Mouse (Mus musculus): Measurements from ENCODE around the gene Cacna1s. TPM values are rescaled to one million over a fixed set of nuclear protein-coding genes. Genes with fewer than 3 reads are reported as not detected.

Gene Cacna1s
- polyA plus RNA-seq, 1 experiment from 2014 or later, result 0.08 TPM

DNA sequence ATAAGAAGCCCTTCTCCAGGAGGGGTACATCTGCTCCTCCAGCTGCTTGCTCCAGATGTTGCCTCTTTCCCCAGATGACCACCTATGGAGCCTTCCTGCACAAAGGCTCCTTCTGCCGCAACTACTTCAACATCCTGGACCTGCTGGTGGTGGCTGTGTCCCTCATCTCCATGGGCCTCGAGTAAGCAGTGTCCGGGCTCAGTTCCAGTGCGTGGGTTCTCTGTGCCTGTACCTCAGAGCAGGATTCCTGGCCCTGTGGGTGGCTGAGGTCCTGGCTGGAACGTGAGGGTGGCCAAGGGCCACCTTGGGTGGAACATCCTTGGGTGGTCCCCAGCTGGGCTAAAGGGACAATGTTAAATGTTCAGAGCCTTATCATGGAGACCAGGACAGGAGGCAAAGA lies 42.3 kb downstream of the Cacna1s start:
- no peak overlapping the region for H3K9ac ChIP-seq
- no peaks in the 10 kb centered on the region for H3K9me3 ChIP-seq (replicated peaks)
- peaks cover 32% of the 10 kb centered on the region for H3K27me3 ChIP-seq (replicated peaks)
- H3K4me3 ChIP-seq, result no peak overlapping the region
- WGBS (ENCODE audit: insufficient replicate concordance), result 59% methylated on average over 5 of the region's 5 CpGs
- H3K4me1 ChIP-seq, result peaks cover 12% of the 10 kb centered on the region; the same call in 1 of the 2 replicates
- peak; percentile 18; the same call in 1 of the 2 replicates for ATAC-seq
- H3K36me3 ChIP-seq, result no peaks in the 10 kb centered on the region
- no peak overlapping the region for H3K4me2 ChIP-seq
- H3K27ac ChIP-seq, result no peak overlapping the region

DNA sequence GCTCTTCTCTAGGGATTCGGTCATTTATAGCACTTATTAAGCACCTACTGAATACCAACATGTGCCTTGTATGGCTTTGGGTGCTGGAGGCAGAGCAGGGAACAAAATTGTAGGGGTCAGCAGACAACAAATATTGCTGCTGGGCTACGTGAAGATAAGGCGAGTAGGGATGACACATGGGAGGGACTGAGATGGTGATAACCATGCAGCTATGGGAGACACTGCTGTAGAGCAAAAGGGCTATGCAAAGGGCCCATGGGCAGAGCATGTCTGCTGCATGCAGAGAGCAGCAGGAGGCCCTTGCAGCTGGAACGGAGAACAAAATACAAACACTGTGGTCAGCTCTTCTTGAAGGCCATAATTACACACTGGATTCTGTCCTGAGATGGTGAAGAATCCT lies 49.5 kb downstream of the Cacna1s start:
- no peaks in the 10 kb centered on the region for H3K36me3 ChIP-seq
- no peak overlapping the region for H3K4me3 ChIP-seq
- 0 out of 2 replicates have a peak, but pooled peaks cover 3% of the 10 kb centered on the region for H3K27me3 ChIP-seq (replicated peaks)
- H3K9ac ChIP-seq, result 0 out of 2 replicates have a peak overlapping the region, but pooled peaks have one; percentile 10
- WGBS (ENCODE audit: insufficient replicate concordance), result 26% methylated on average over 4 of the region's 4 CpGs
- peaks cover 44% of the 10 kb centered on the region for H3K4me1 ChIP-seq
- H3K27ac ChIP-seq, result peak overlapping the region; percentile 76
- H3K9me3 ChIP-seq (replicated peaks), result no peaks in the 10 kb centered on the region
- peak; percentile 77 for ATAC-seq
- H3K4me2 ChIP-seq, result peak overlapping the region; percentile 37

- Histone ChIP-seq H3K4me3 (no peak overlapping the region), H3K9ac (peak overlapping the region; percentile 10), H3K36me3 (no peaks in the 10 kb centered on the region), H3K4me1 (peaks cover 44% of the 10 kb centered on the region), H3K27me3 (replicated peaks) (0 out of 2 replicates have a peak, but pooled peaks cover 3% of the 10 kb centered on the region), H3K4me2 (peak overlapping the region; percentile 37), H3K27ac (peak overlapping the region; percentile 76), H3K9me3 (replicated peaks) (no peaks in the 10 kb centered on the region)
- WGBS (ENCODE audit: insufficient replicate concordance), result 37% methylated on average over 3 of the region's 3 CpGs
- ATAC-seq, result peak; percentile 44
Observed at GRCm38 (mm10) chr1:136102551-136102950, 50.0 kb downstream of the Cacna1s start.

GRCm38 (mm10) chr1:136102981-136103380 lies 50.4 kb downstream of the Cacna1s start:
- H3K9me3 ChIP-seq (replicated peaks), result no peaks in the 10 kb centered on the region
- H3K4me3 ChIP-seq, result no peak overlapping the region
- peak; percentile 84 for ATAC-seq
- peak overlapping the region; percentile 37 for H3K4me2 ChIP-seq
- H3K36me3 ChIP-seq, result no peaks in the 10 kb centered on the region
- 3% methylated on average over 2 of the region's 2 CpGs for WGBS (ENCODE audit: insufficient replicate concordance)
- peaks cover 44% of the 10 kb centered on the region for H3K4me1 ChIP-seq
- H3K27me3 ChIP-seq (replicated peaks), result 0 out of 2 replicates have a peak, but pooled peaks cover 3% of the 10 kb centered on the region
- peak overlapping the region; percentile 76 for H3K27ac ChIP-seq
- peak overlapping the region; percentile 10 for H3K9ac ChIP-seq

GRCm38 (mm10) chr1:136103696-136104095 lies 51.1 kb downstream of the Cacna1s start:
- Histone ChIP-seq H3K4me1 (peaks cover 44% of the 10 kb centered on the region), H3K9ac (no peak overlapping the region), H3K36me3 (no peaks in the 10 kb centered on the region), H3K9me3 (replicated peaks) (no peaks in the 10 kb centered on the region), H3K27ac (peak overlapping the region; percentile 76), H3K4me3 (no peak overlapping the region), H3K27me3 (replicated peaks) (0 out of 2 replicates have a peak, but pooled peaks cover 9% of the 10 kb centered on the region), H3K4me2 (no peak overlapping the region)
- ATAC-seq, result no peak
- 55% methylated on average over 7 of the region's 7 CpGs for WGBS (ENCODE audit: insufficient replicate concordance)

GRCm38 (mm10) chr1:136104741-136105140 lies 52.2 kb downstream of the Cacna1s start:
- H3K9me3 ChIP-seq (replicated peaks), result no peaks in the 10 kb centered on the region
- H3K27ac ChIP-seq, result no peak overlapping the region
- peaks cover 44% of the 10 kb centered on the region for H3K4me1 ChIP-seq
- H3K9ac ChIP-seq, result no peak overlapping the region
- 0 out of 2 replicates have a peak, but pooled peaks cover 9% of the 10 kb centered on the region for H3K27me3 ChIP-seq (replicated peaks)
- H3K4me2 ChIP-seq, result no peak overlapping the region
- no peak overlapping the region for H3K4me3 ChIP-seq
- 44% methylated on average over 4 of the region's 4 CpGs for WGBS (ENCODE audit: insufficient replicate concordance)
- ATAC-seq, result no peak
- H3K36me3 ChIP-seq, result no peaks in the 10 kb centered on the region

DNA sequence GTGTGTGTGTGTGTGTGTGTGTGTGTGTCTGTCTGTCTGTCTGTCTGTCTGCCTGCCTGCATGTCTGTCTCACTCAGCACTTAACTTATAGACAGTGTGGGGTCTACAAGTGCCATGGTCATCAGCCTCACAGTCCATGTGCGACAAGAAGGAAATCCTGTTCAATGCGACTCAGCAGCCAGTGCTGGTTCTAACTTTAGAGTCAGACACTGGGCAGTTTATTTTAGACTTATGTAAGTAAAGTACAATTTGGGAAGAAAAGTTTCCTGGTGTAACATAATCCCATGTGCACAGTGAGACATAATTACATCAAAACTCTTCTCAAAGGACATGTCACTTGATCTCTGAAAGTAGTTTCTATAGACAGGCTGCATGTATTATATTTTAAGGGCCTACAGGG lies 56.9 kb downstream of the Cacna1s start:
- peaks cover 12% of the 10 kb centered on the region for H3K4me1 ChIP-seq
- ATAC-seq, result no peak
- no peaks in the 10 kb centered on the region for H3K36me3 ChIP-seq
- no peak overlapping the region for H3K27ac ChIP-seq
- H3K4me3 ChIP-seq, result no peak overlapping the region
- H3K4me2 ChIP-seq, result no peak overlapping the region
- WGBS (ENCODE audit: insufficient replicate concordance), result 58% methylated on average over 2 of the region's 2 CpGs
- no peaks in the 10 kb centered on the region for H3K9me3 ChIP-seq (replicated peaks)
- no peak overlapping the region for H3K9ac ChIP-seq
- peaks cover 21% of the 10 kb centered on the region for H3K27me3 ChIP-seq (replicated peaks)

GRCm38 (mm10) chr1:136116183-136116582 lies 63.6 kb downstream of the Cacna1s start:
- 12% methylated on average over 3 of the region's 3 CpGs for WGBS (ENCODE audit: insufficient replicate concordance)
- ATAC-seq, result no peak
- Histone ChIP-seq H3K27me3 (replicated peaks) (peaks cover 12% of the 10 kb centered on the region; the same call in 1 of the 2 replicates), H3K4me3 (no peak overlapping the region), H3K4me2 (no peak overlapping the region), H3K36me3 (no peaks in the 10 kb centered on the region), H3K9me3 (replicated peaks) (no peaks in the 10 kb centered on the region), H3K27ac (no peak overlapping the region), H3K4me1 (peaks cover 17% of the 10 kb centered on the region), H3K9ac (no peak overlapping the region)

DNA sequence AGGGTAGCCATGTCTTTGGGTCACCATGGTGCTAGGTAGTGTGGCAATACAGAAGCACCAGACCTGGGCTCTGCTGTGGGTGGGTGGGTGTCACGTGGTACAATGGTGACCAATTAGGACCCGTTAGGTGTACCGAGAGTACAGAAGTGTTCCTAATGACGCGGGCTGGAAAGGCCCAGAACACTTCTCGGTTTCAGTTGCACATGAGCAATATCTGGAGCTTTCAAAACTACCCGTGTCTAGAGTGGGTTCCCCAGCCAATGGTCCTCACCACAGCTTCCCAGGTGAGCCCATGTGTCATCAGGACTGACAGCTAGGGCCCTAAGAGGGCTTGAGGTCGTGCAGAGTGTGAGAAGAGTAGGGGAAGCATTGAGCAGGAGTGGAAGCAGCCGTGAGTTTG lies 64.5 kb downstream of the Cacna1s start:
- peaks cover 17% of the 10 kb centered on the region for H3K4me1 ChIP-seq
- H3K4me3 ChIP-seq, result no peak overlapping the region
- no peak overlapping the region for H3K4me2 ChIP-seq
- H3K36me3 ChIP-seq, result no peaks in the 10 kb centered on the region
- H3K27ac ChIP-seq, result no peak overlapping the region
- 68% methylated on average over 9 of the region's 9 CpGs for WGBS (ENCODE audit: insufficient replicate concordance)
- H3K9ac ChIP-seq, result no peak overlapping the region
- H3K9me3 ChIP-seq (replicated peaks), result no peaks in the 10 kb centered on the region
- H3K27me3 ChIP-seq (replicated peaks), result peaks cover 6% of the 10 kb centered on the region; the same call in 1 of the 2 replicates
- ATAC-seq, result no peak

- H3K4me2 ChIP-seq, result no peak overlapping the region
- H3K27ac ChIP-seq, result no peak overlapping the region
- H3K4me3 ChIP-seq, result no peak overlapping the region
- H3K36me3 ChIP-seq, result no peaks in the 10 kb centered on the region
- H3K27me3 ChIP-seq (replicated peaks), result peaks cover 6% of the 10 kb centered on the region; the same call in 1 of the 2 replicates
- ATAC-seq, result no peak
- no peaks in the 10 kb centered on the region for H3K9me3 ChIP-seq (replicated peaks)
- peaks cover 17% of the 10 kb centered on the region for H3K4me1 ChIP-seq
- no peak overlapping the region for H3K9ac ChIP-seq
- WGBS (ENCODE audit: insufficient replicate concordance), result 49% methylated on average over 8 of the region's 8 CpGs
Observed at GRCm38 (mm10) chr1:136118875-136119274, 66.3 kb downstream of the Cacna1s start.

GRCm38 (mm10) chr1:136119571-136120262 lies 67.2 kb downstream of the Cacna1s start:
- H3K4me2 ChIP-seq, result no peak overlapping the region
- peaks cover 6% of the 10 kb centered on the region; the same call in 1 of the 2 replicates for H3K27me3 ChIP-seq (replicated peaks)
- peaks cover 23% of the 10 kb centered on the region for H3K4me1 ChIP-seq
- 69% methylated on average over 7 of the region's 7 CpGs for WGBS (ENCODE audit: insufficient replicate concordance)
- no peaks in the 10 kb centered on the region for H3K9me3 ChIP-seq (replicated peaks)
- H3K9ac ChIP-seq, result no peak overlapping the region
- ATAC-seq, result no peak
- H3K4me3 ChIP-seq, result no peak overlapping the region
- H3K27ac ChIP-seq, result no peak overlapping the region
- no peaks in the 10 kb centered on the region for H3K36me3 ChIP-seq

- H3K4me2 ChIP-seq, result no peak overlapping the region
- H3K9me3 ChIP-seq (replicated peaks), result no peaks in the 10 kb centered on the region
- 9% methylated on average over 1 of the region's 1 CpGs for WGBS (ENCODE audit: insufficient replicate concordance)
- H3K4me3 ChIP-seq, result no peak overlapping the region
- no peaks in the 10 kb centered on the region for H3K36me3 ChIP-seq
- no peak for ATAC-seq
- no peak overlapping the region for H3K9ac ChIP-seq
- H3K27ac ChIP-seq, result no peak overlapping the region
- peaks cover 26% of the 10 kb centered on the region for H3K4me1 ChIP-seq
- peaks cover 6% of the 10 kb centered on the region; the same call in 1 of the 2 replicates for H3K27me3 ChIP-seq (replicated peaks)
Observed at GRCm38 (mm10) chr1:136120263-136120603, 67.7 kb downstream of the Cacna1s start.

All from liver, embryonic 12.5 days (tissue).